Mouse (Mus musculus): ENCODE data around the gene Txnrd2.

GRCm38 (mm10) chr16:18418756-18419602, 7.2 kb upstream of the Txnrd2 start:
- TF ChIP-seq POLR2AphosphoS2 (IDR thresholded peaks at IDR 0.05; ENCODE audit: insufficient read length, low read depth) (no peak), POLR2A (IDR thresholded peaks at IDR 0.05; ENCODE audit: insufficient read length, low read depth) (no peak), MAX (IDR thresholded peaks at IDR 0.05; ENCODE audit: low read depth) (no peak), SRF (IDR thresholded peaks at IDR 0.05; ENCODE audit: control insufficient read depth, insufficient read length, low read depth) (no peak), E2F4 (IDR thresholded peaks at IDR 0.05; ENCODE audit: insufficient read depth) (no peak)

Measured in myocyte (in vitro differentiated cells).